Mouse (Mus musculus) embryo, embryonic 10 days (tissue): ENCODE measurements around the gene Gtf3c4.

ENCODE experiments used
- DNase-seq: peaks from one replicate; pipeline ENCODE4 v3.0.0-alpha.2; 2015; ENCODE audit warnings: low spot score

Gtf3c4 gene

DNA sequence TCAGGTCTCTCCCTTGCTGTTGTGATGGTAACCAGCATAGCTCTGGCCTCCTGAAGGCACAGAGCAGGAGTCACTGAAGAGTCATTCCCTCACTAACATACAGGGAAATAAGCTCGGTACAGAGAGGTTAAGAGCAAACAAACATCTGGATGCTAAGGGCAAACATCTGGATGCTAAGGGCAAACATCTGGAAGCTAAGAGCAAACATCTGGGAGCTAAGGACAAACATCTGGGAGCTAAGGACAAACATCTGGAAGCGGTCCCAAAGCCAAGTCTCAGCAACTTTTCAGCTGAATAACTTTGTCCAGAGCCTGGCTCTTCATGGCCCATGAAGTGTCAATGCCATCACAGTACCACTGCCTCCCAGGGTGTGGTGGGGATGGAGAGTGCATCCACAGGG lies 40.6 kb downstream of the Gtf3c4 start:
- no peak for DNase-seq

DNA sequence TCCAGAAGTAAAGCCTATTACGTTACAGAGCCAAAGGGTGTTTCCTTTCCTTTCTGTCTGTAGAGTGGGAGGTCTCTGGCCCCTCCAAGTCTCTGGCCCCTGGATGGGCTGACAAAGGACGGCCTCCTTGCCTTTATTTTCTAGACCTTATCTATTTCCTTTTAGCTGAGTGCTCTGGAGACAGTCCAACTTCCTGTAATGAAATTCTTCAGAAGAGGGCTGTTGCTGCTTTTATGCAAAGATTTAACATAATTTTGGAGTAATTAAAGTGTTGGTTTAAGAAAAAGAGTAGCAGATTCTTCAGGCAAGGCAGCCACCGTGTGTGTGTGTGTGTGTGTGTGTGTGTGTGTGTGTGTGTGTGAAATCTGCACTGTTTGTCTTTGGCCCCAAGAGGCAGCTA lies 41.8 kb downstream of the Gtf3c4 start:
- no peak for DNase-seq

GRCm38 (mm10) chr2:28797490-28798106 lies 42.6 kb downstream of the Gtf3c4 start:
- peak; percentile 24 for DNase-seq

DNA sequence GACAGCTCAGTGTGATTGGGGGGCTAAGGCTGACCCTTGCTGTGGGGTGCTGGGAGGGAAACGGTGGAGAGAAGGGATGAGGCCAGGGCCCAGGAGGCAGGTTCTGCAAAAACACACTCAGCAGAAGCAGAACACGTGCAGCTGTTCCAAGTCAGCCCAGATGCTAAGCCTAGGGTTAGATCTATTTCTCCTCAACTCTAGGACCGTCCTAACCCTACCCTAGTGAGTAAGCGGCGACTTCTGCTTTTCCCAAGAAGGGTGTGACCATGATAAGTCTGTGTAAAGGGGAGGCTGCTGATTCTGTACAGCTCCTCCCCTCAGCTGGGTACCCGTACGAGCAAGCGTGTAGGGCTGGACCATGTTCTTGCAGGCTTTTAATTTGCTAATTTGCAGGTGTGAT lies 43.9 kb downstream of the Gtf3c4 start:
- no peak for DNase-seq

DNA sequence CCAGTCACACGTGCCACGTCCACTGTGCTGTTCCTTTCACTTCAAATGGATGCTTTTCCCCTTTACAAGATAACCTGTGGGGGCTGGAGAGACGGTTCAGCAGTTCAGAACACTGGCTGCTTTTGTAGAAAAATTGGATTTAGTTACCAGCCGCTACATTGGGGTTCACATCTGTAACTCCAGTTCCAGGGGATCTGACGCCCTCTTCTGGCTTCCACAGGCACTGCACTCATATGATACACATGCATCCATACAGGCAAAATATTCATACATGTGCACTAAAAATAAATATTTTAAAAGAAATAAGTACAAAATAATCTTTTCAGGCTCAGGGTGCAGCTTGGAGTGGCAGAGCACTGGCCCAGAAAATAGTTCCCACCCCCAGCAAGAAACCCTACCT lies 45.5 kb downstream of the Gtf3c4 start:
- no peak for DNase-seq

GRCm38 (mm10) chr2:28792931-28793610 lies 47.1 kb downstream of the Gtf3c4 start:
- DNase-seq: peak; percentile 88

GRCm38 (mm10) chr2:28787067-28787619 lies 53.0 kb downstream of the Gtf3c4 start:
- peak; percentile 30 for DNase-seq

GRCm38 (mm10) chr2:28786355-28787066 lies 53.6 kb downstream of the Gtf3c4 start:
- no peak for DNase-seq

DNA sequence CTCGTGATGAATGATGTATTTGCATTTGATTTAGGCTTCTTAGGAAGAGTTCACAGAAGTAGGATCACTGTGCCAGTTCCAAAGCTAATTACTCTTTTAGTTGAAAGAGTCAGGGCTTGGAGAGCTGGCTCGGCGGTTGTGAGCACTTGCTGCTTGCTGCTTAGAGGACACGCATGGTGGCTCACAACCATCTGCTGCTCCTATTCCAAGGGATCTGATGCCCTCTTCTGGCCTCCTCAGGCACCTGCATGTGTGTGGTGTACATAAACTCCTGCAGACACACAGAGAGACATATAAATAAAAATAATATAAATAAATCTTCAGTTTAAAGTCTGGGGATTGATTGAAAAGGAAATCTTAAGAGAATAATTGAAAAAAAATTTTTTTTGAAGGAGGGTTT lies 58.9 kb downstream of the Gtf3c4 start:
- no peak for DNase-seq

- no peak for DNase-seq
Measured at GRCm38 (mm10) chr2:28780001-28780782, 60.0 kb downstream of the Gtf3c4 start.

GRCm38 (mm10) chr2:28776728-28777127 lies 63.4 kb downstream of the Gtf3c4 start:
- no peak for DNase-seq

GRCm38 (mm10) chr2:28774073-28774472 lies 66.1 kb downstream of the Gtf3c4 start:
- DNase-seq: no peak
